8 mouse cellular contexts compared by ENCODE assay signal in genomic region chr2:25265897-25266656, GRCm38 (mm10). TPM values are rescaled to one million over a fixed set of nuclear protein-coding genes. Genes with fewer than 3 reads are reported as not detected.
DNase-seq lines count a peak whose midpoint lies in the region; ATAC-seq and TF ChIP-seq lines count a peak whose summit lies in the region.

No protein-coding gene starts in this region.

- WGBS in cerebellum, adult 2 months = 4% methylated on average over 6 of the region's 6 CpGs
- WGBS in heart, embryonic 14.5 days = 50% methylated on average over 6 of the region's 6 CpGs
- WGBS in large intestine, adult 2 months = 31% methylated on average over 6 of the region's 6 CpGs
- WGBS in neural tube, embryonic 14.5 days = 58% methylated on average over 6 of the region's 6 CpGs

- H3K9me3 ChIP-seq in heart, embryonic 14.5 days (ENCODE audit: control insufficient read depth, low read length) = no peaks in the 10 kb centered on the region
- H3K9me3 ChIP-seq in neural tube, embryonic 14.5 days (ENCODE audit: control insufficient read depth, low read length) = no peaks in the 10 kb centered on the region

- peak; percentile 34; the same call in 1 of the 2 replicates for TF ChIP-seq POLR2A in cerebellum, adult 2 months (IDR thresholded peaks at IDR 0.05; ENCODE audit: borderline replicate concordance, insufficient read depth, low read length)

- intact Hi-C loops in left cerebral cortex, adult 2 months (cut with DNase I) = no loop called here
- intact Hi-C loops in left cerebral cortex, postnatal 36 days (cut with DNase I) = no loop called here
- intact Hi-C loops in left cerebral cortex, postnatal 25 days (cut with DNase I) = no loop called here

- H3K27ac ChIP-seq in left cerebral cortex, adult 2 months = peak overlapping the region; percentile 85
- peak overlapping the region; percentile 96 for H3K27ac ChIP-seq in cerebellum, adult 2 months (ENCODE audit: insufficient read depth, low read length)
- H3K27ac ChIP-seq in heart, embryonic 14.5 days (replicated peaks in 1 of 2; ENCODE audit: control insufficient read depth in 1 of 2, insufficient read depth in 1 of 2, low read depth in 2 of 2, low read length in 2 of 2) = no peak overlapping the region
- peak overlapping the region; percentile 64 for H3K27ac ChIP-seq in neural tube, embryonic 14.5 days (ENCODE audit: low read depth, low read length)

- no peak for TF ChIP-seq CTCF in left cerebral cortex, adult 2 months (IDR thresholded peaks at IDR 0.05)
- no peak for TF ChIP-seq CTCF in cerebellum, adult 2 months (IDR thresholded peaks at IDR 0.05; ENCODE audit: borderline replicate concordance, insufficient read depth, low read depth, low read length)

- H3K36me3 ChIP-seq in heart, embryonic 14.5 days (ENCODE audit: control insufficient read depth, insufficient read depth, low read length) = peaks cover 30% of the 10 kb centered on the region
- peaks cover 16% of the 10 kb centered on the region for H3K36me3 ChIP-seq in neural tube, embryonic 14.5 days (ENCODE audit: control insufficient read depth, insufficient read depth, low read length)

- peak overlapping the region; percentile 31 for H3K4me2 ChIP-seq in heart, embryonic 14.5 days (ENCODE audit: low read length)
- peak overlapping the region; percentile 99 for H3K4me2 ChIP-seq in neural tube, embryonic 14.5 days (ENCODE audit: low read depth, low read length)

- ATAC-seq in heart, embryonic 14.5 days (ENCODE audit: insufficient number of reproducible peaks, insufficient read depth, low FRiP score, low read depth) = no peak
- ATAC-seq in neural tube, embryonic 14.5 days (ENCODE audit: low read depth) = no peak

- H3K4me3 ChIP-seq in left cerebral cortex, adult 2 months = peak overlapping the region; percentile 86
- H3K4me3 ChIP-seq in cerebellum, adult 2 months (replicated peaks; ENCODE audit: insufficient read depth, low read depth, low read length) = peak overlapping the region; percentile 91
- H3K4me3 ChIP-seq in heart, embryonic 14.5 days (ENCODE audit: control insufficient read depth in 1 of 2, insufficient read depth in 1 of 2, low read depth in 1 of 2, low read length in 2 of 2) = no peak overlapping the region
- H3K4me3 ChIP-seq in neural tube, embryonic 14.5 days (ENCODE audit: low read depth, low read length) = peak overlapping the region; percentile 12; the same call in 1 of the 2 replicates

- H3K4me1 ChIP-seq in cerebellum, adult 2 months (ENCODE audit: control insufficient read depth, insufficient read depth, low read length) = peaks cover 35% of the 10 kb centered on the region
- H3K4me1 ChIP-seq in heart, embryonic 14.5 days (ENCODE audit: control insufficient read depth in 2 of 2, insufficient read depth in 2 of 2, low read length in 2 of 2) = peaks cover 27 to 39% of the 10 kb centered on the region in 2 experiments
- peaks cover 54% of the 10 kb centered on the region for H3K4me1 ChIP-seq in neural tube, embryonic 14.5 days (ENCODE audit: control insufficient read depth, insufficient read depth, low read length)

- H3K9ac ChIP-seq in heart, embryonic 14.5 days (ENCODE audit: low read length) = peak overlapping the region; percentile 2
- H3K9ac ChIP-seq in neural tube, embryonic 14.5 days (replicated peaks; ENCODE audit: low read depth, low read length) = peak overlapping the region; percentile 32; the same call in 1 of the 2 replicates

- H3K27me3 ChIP-seq in cerebellum, adult 2 months (ENCODE audit: control insufficient read depth, insufficient read depth, low read length) = no peaks in the 10 kb centered on the region
- peaks cover 8% of the 10 kb centered on the region for H3K27me3 ChIP-seq in heart, embryonic 14.5 days (ENCODE audit: control insufficient read depth, insufficient read depth, low read length)
- no peaks in the 10 kb centered on the region for H3K27me3 ChIP-seq in neural tube, embryonic 14.5 days (ENCODE audit: control insufficient read depth, insufficient read depth, low read length)

- peak in 1 of 2 experiments; percentile 13 for DNase-seq in left cerebral cortex, adult 2 months (ENCODE audit: extremely low spot score in 1 of 2, low spot score in 2 of 2)
- DNase-seq in left cerebral cortex, postnatal 36 days (ENCODE audit: low spot score in 2 of 2) = no peak
- peak; percentile 97 to 99 for DNase-seq in cerebellum, adult 2 months
- DNase-seq in large intestine, adult 2 months (ENCODE audit: low read depth, low spot score) = peak; percentile 81
- no peak for DNase-seq in embryo, embryonic 9.5 days (ENCODE audit: extremely low spot score)
- no peak for DNase-seq in left cerebral cortex, postnatal 25 days (ENCODE audit: low spot score in 2 of 2)

RNA-seq across cellular contexts. Expression of gene Tprn, which starts 3.7 kb away (rescaled TPM):
- total RNA-seq in left cerebral cortex, adult 2 months (2021) = 10 to 100 TPM; 20.9 to 21.8 TPM
- total RNA-seq in left cerebral cortex, postnatal 36 days (2021) = 10 to 100 TPM; 18.5 to 24.7 TPM
- polyA plus RNA-seq in cerebellum, adult 2 months (2012; rRNA removed) = 91.0 and 96.9 TPM in 2 replicates
- polyA plus RNA-seq in heart, embryonic 14.5 days (2014; fragmentation: Nextera tagmentation; extraction: Ambion mirVana) = 2.3 and 3.1 TPM in 2 replicates
- 212 and 278 TPM in 2 replicates for polyA plus RNA-seq in large intestine, adult 2 months (2012; rRNA removed)
- 11.5 and 12.3 TPM in 2 replicates for polyA plus RNA-seq in neural tube, embryonic 14.5 days (2014; fragmentation: Nextera tagmentation; extraction: Ambion mirVana)
- 10 to 100 TPM; 14.4 to 15.5 TPM for total RNA-seq in left cerebral cortex, postnatal 25 days (2021)

RNA-seq across cellular contexts. Expression of gene Ssna1, which starts 6.2 kb away (rescaled TPM):
- total RNA-seq in left cerebral cortex, adult 2 months (2021) = 10 to 100 TPM; 65.6 to 65.9 TPM
- total RNA-seq in left cerebral cortex, postnatal 36 days (2021) = 10 to 100 TPM; 60.1 to 68.3 TPM
- 74.5 and 75.9 TPM in 2 replicates for polyA plus RNA-seq in cerebellum, adult 2 months (2012; rRNA removed)
- 150 and 163 TPM in 2 replicates for polyA plus RNA-seq in heart, embryonic 14.5 days (2014; fragmentation: Nextera tagmentation; extraction: Ambion mirVana)
- polyA plus RNA-seq in large intestine, adult 2 months (2012; rRNA removed) = 47.8 and 56.0 TPM in 2 replicates
- 177 and 182 TPM in 2 replicates for polyA plus RNA-seq in neural tube, embryonic 14.5 days (2014; fragmentation: Nextera tagmentation; extraction: Ambion mirVana)
- total RNA-seq in left cerebral cortex, postnatal 25 days (2021) = 10 to 100 TPM; 67.2 to 69.6 TPM

RNA-seq across cellular contexts. Expression of gene Anapc2, which starts 6.2 kb away (rescaled TPM):
- total RNA-seq in left cerebral cortex, adult 2 months (2021) = 10 to 100 TPM; 87.1 to 90.3 TPM
- total RNA-seq in left cerebral cortex, postnatal 36 days (2021) = 10 to 100 TPM; 78.9 to 82.8 TPM
- polyA plus RNA-seq in cerebellum, adult 2 months (2012; rRNA removed) = 103 TPM in 2 replicates
- polyA plus RNA-seq in heart, embryonic 14.5 days (2014; fragmentation: Nextera tagmentation; extraction: Ambion mirVana) = 70.2 and 71.3 TPM in 2 replicates
- 64.2 and 103 TPM in 2 replicates for polyA plus RNA-seq in large intestine, adult 2 months (2012; rRNA removed)
- polyA plus RNA-seq in neural tube, embryonic 14.5 days (2014; fragmentation: Nextera tagmentation; extraction: Ambion mirVana) = 110 and 116 TPM in 2 replicates
- 10 to 100 TPM; 73.0 to 77.2 TPM for total RNA-seq in left cerebral cortex, postnatal 25 days (2021)

RNA-seq across cellular contexts. Expression of gene Tmem203, which starts 10.8 kb away (rescaled TPM):
- 10 to 100 TPM; 35.6 to 41.6 TPM for total RNA-seq in left cerebral cortex, adult 2 months (2021)
- total RNA-seq in left cerebral cortex, postnatal 36 days (2021) = 10 to 100 TPM; 32.8 to 44.3 TPM
- polyA plus RNA-seq in cerebellum, adult 2 months (2012; rRNA removed) = 31.9 and 33.4 TPM in 2 replicates
- 12.3 and 16.3 TPM in 2 replicates for polyA plus RNA-seq in heart, embryonic 14.5 days (2014; fragmentation: Nextera tagmentation; extraction: Ambion mirVana)
- 30.4 and 35.0 TPM in 2 replicates for polyA plus RNA-seq in large intestine, adult 2 months (2012; rRNA removed)
- polyA plus RNA-seq in neural tube, embryonic 14.5 days (2014; fragmentation: Nextera tagmentation; extraction: Ambion mirVana) = 11.0 and 11.2 TPM in 2 replicates
- total RNA-seq in left cerebral cortex, postnatal 25 days (2021) = 10 to 100 TPM; 32.8 to 37.3 TPM

RNA-seq across cellular contexts. Expression of gene AL732309.1, which starts 19.4 kb away (rescaled TPM):
- total RNA-seq in left cerebral cortex, adult 2 months (2021) = 1 to 10 TPM; 1.4 to 2.7 TPM
- total RNA-seq in left cerebral cortex, postnatal 36 days (2021) = 1 to 10 TPM; 1.9 to 3.2 TPM
- 12.5 and 14.1 TPM in 2 replicates for polyA plus RNA-seq in cerebellum, adult 2 months (2012; rRNA removed)
- 1.8 and 2.4 TPM in 2 replicates for polyA plus RNA-seq in heart, embryonic 14.5 days (2014; fragmentation: Nextera tagmentation; extraction: Ambion mirVana)
- polyA plus RNA-seq in large intestine, adult 2 months (2012; rRNA removed) = 24.7 and 33.9 TPM in 2 replicates
- polyA plus RNA-seq in neural tube, embryonic 14.5 days (2014; fragmentation: Nextera tagmentation; extraction: Ambion mirVana) = 5.0 and 7.1 TPM in 2 replicates
- total RNA-seq in left cerebral cortex, postnatal 25 days (2021) = 1 to 10 TPM; 1.6 to 2.9 TPM

Comparison
In these comparisons a context has a peak if more than half of its experiments do, and no peak if none do; other contexts are left out.
1. DNase-seq: peak in cerebellum, adult 2 months (2 of 2) and large intestine, adult 2 months (single experiment); none in left cerebral cortex, postnatal 36 days (0 of 2), embryo, embryonic 9.5 days (single experiment) and left cerebral cortex, postnatal 25 days (0 of 2).
2. H3K27ac ChIP-seq: peak in left cerebral cortex, adult 2 months (single experiment), cerebellum, adult 2 months (single experiment) and neural tube, embryonic 14.5 days (single experiment); none in heart, embryonic 14.5 days (0 of 2).
3. H3K4me3 ChIP-seq: peak in left cerebral cortex, adult 2 months (single experiment), cerebellum, adult 2 months (single experiment) and neural tube, embryonic 14.5 days (single experiment); none in heart, embryonic 14.5 days (0 of 2).